Mouse (Mus musculus) bone marrow, adult 2 months (tissue): ENCODE results near the gene Gm45785.

Source experiments
- CTCF ChIP-seq: fragments of 200-500 bp; IDR thresholded peaks from 2 replicates; pipeline ENCODE4 v1.5.1; 2011; ENCODE audit warnings: low read length, control low read depth; ENCODE audit not compliant: control insufficient read depth, insufficient read depth
- POLR2A ChIP-seq: fragments of 200-500 bp; IDR thresholded peaks from 2 replicates; pipeline ENCODE4 v1.6.1; 2011; ENCODE audit warnings: low read depth, mild to moderate bottlenecking, control low read depth, low read length, borderline replicate concordance; ENCODE audit not compliant: control insufficient read depth

GRCm38 (mm10) chr7:140903212-140903611 is 47.1 kb upstream of the Gm45785 start:
- TF ChIP-seq CTCF (peak; percentile 93), POLR2A (no peak)
